In genomic region chr4:119247462-119248235, GRCm38 (mm10) we compare ENCODE assay signal across 8 mouse cellular contexts. TPM values are rescaled to one million over a fixed set of nuclear protein-coding genes. Genes with fewer than 3 reads are reported as not detected.
A peak's percentile ranks its signal among the peaks of the same experiment; 100 is the strongest.
DNase-seq lines count a peak whose midpoint lies in the region; ATAC-seq lines count a peak whose summit lies in the region.

No protein-coding gene starts in this region.

- peak; percentile 53 to 65 for DNase-seq in cerebellum, postnatal 14 days
- DNase-seq in cerebellum, adult 11-12 months: no peak
- DNase-seq in embryo, embryonic 10.5 days (ENCODE audit: low spot score): peak; percentile 77
- DNase-seq in gastrocnemius, postnatal 4 days (ENCODE audit: low spot score in 2 of 2): peak; percentile 53 to 74
- DNase-seq in intestine, embryonic 14.5 days (ENCODE audit: low spot score): peak; percentile 81
- DNase-seq in limb, embryonic 10.5 days (ENCODE audit: low spot score): peak; percentile 65
- peak; percentile 46 to 60 for DNase-seq in spleen, postnatal 14 days (ENCODE audit: low spot score in 2 of 2)

- H3K4me1 ChIP-seq in intestine, embryonic 14.5 days (replicated peaks; ENCODE audit: control insufficient read depth, insufficient read depth, low read length): no peaks in the 10 kb centered on the region; the same call in 1 of the 2 replicates
- H3K4me1 ChIP-seq in limb, embryonic 10.5 days: peaks cover 9% of the 10 kb centered on the region; the same call in 1 of the 2 replicates
- H3K4me1 ChIP-seq in midbrain, embryonic 15.5 days: peaks cover 6% of the 10 kb centered on the region; the same call in 1 of the 2 replicates

- no peak overlapping the region for H3K27ac ChIP-seq in intestine, embryonic 14.5 days (ENCODE audit: low read depth)
- H3K27ac ChIP-seq in limb, embryonic 10.5 days: no peak overlapping the region
- H3K27ac ChIP-seq in midbrain, embryonic 15.5 days: peak overlapping the region; percentile 32; the same call in 1 of the 2 replicates

- no peak overlapping the region for H3K4me2 ChIP-seq in intestine, embryonic 14.5 days (ENCODE audit: low read length)
- H3K4me2 ChIP-seq in midbrain, embryonic 15.5 days: no peak overlapping the region

- H3K9ac ChIP-seq in intestine, embryonic 14.5 days (ENCODE audit: low read length): no peak overlapping the region
- H3K9ac ChIP-seq in midbrain, embryonic 15.5 days: no peak overlapping the region

- peaks cover 51% of the 10 kb centered on the region for H3K36me3 ChIP-seq in intestine, embryonic 14.5 days (ENCODE audit: control insufficient read depth, insufficient read depth, low read length)
- H3K36me3 ChIP-seq in limb, embryonic 10.5 days: peaks cover 52% of the 10 kb centered on the region
- H3K36me3 ChIP-seq in midbrain, embryonic 15.5 days (replicated peaks): peaks cover 11% of the 10 kb centered on the region; the same call in 1 of the 2 replicates

- no peaks in the 10 kb centered on the region for H3K27me3 ChIP-seq in intestine, embryonic 14.5 days (replicated peaks; ENCODE audit: control insufficient read depth, insufficient read depth, low read length)
- H3K27me3 ChIP-seq in limb, embryonic 10.5 days (ENCODE audit: low read depth, poor library complexity, severe bottlenecking): no peaks in the 10 kb centered on the region
- no peaks in the 10 kb centered on the region for H3K27me3 ChIP-seq in midbrain, embryonic 15.5 days (replicated peaks)

- ATAC-seq in intestine, embryonic 14.5 days (replicated peaks; ENCODE audit: low FRiP score, low TSS enrichment, low read depth): 0 out of 2 replicates have a peak, but pooled peaks have one; percentile 20
- ATAC-seq in midbrain, embryonic 15.5 days (replicated peaks): peak; percentile 64

- H3K9me3 ChIP-seq in intestine, embryonic 14.5 days (ENCODE audit: control insufficient read depth, low read length): no peaks in the 10 kb centered on the region
- no peaks in the 10 kb centered on the region for H3K9me3 ChIP-seq in limb, embryonic 10.5 days (replicated peaks)
- H3K9me3 ChIP-seq in midbrain, embryonic 15.5 days: no peaks in the 10 kb centered on the region

- 34% methylated on average over 13 of the region's 13 CpGs for WGBS in intestine, embryonic 14.5 days
- WGBS in limb, embryonic 10.5 days: 33% methylated on average over 13 of the region's 13 CpGs
- WGBS in midbrain, embryonic 15.5 days: 19% methylated on average over 13 of the region's 13 CpGs

- H3K4me3 ChIP-seq in intestine, embryonic 14.5 days (ENCODE audit: low read depth, low read length): no peak overlapping the region
- no peak overlapping the region for H3K4me3 ChIP-seq in limb, embryonic 10.5 days
- H3K4me3 ChIP-seq in midbrain, embryonic 15.5 days: no peak overlapping the region

RNA-seq across cellular contexts. Expression of gene Cldn19, which starts 7.6 kb away (rescaled TPM):
- total RNA-seq in gastrocnemius, postnatal 4 days (2021): 10 to 100 TPM; 15.4 to 19.0 TPM
- polyA plus RNA-seq in intestine, embryonic 14.5 days (2014; fragmentation: Nextera tagmentation; extraction: Ambion mirVana): not detected in 2 replicates
- not detected in 2 replicates for polyA plus RNA-seq in limb, embryonic 10.5 days (2016; fragmentation: Nextera tagmentation; extraction: Ambion mirVana)
- 0.63 and 0.89 TPM in 2 replicates for polyA plus RNA-seq in midbrain, embryonic 15.5 days (2015; fragmentation: Nextera tagmentation; extraction: Ambion mirVana)

RNA-seq across cellular contexts. Expression of gene P3h1, which starts 14.9 kb away (rescaled TPM):
- total RNA-seq in gastrocnemius, postnatal 4 days (2021): 10 to 100 TPM; 45.6 to 49.3 TPM
- polyA plus RNA-seq in intestine, embryonic 14.5 days (2014; fragmentation: Nextera tagmentation; extraction: Ambion mirVana): 35.7 and 38.2 TPM in 2 replicates
- polyA plus RNA-seq in limb, embryonic 10.5 days (2016; fragmentation: Nextera tagmentation; extraction: Ambion mirVana): 12.7 and 16.0 TPM in 2 replicates
- polyA plus RNA-seq in midbrain, embryonic 15.5 days (2015; fragmentation: Nextera tagmentation; extraction: Ambion mirVana): 10.2 and 11.1 TPM in 2 replicates

RNA-seq across cellular contexts. Expression of gene AU022252, which starts 15.1 kb away (rescaled TPM):
- 10 to 100 TPM; 21.2 to 21.3 TPM for total RNA-seq in gastrocnemius, postnatal 4 days (2021)
- 27.0 and 28.4 TPM in 2 replicates for polyA plus RNA-seq in intestine, embryonic 14.5 days (2014; fragmentation: Nextera tagmentation; extraction: Ambion mirVana)
- 38.1 and 43.3 TPM in 2 replicates for polyA plus RNA-seq in limb, embryonic 10.5 days (2016; fragmentation: Nextera tagmentation; extraction: Ambion mirVana)
- polyA plus RNA-seq in midbrain, embryonic 15.5 days (2015; fragmentation: Nextera tagmentation; extraction: Ambion mirVana): 26.8 and 31.0 TPM in 2 replicates

RNA-seq across cellular contexts. Expression of gene Tmem269, which starts 29.6 kb away (rescaled TPM):
- total RNA-seq in gastrocnemius, postnatal 4 days (2021): not detected
- not detected in 2 replicates for polyA plus RNA-seq in intestine, embryonic 14.5 days (2014; fragmentation: Nextera tagmentation; extraction: Ambion mirVana)
- polyA plus RNA-seq in limb, embryonic 10.5 days (2016; fragmentation: Nextera tagmentation; extraction: Ambion mirVana): not detected in 2 replicates
- 0.26 and 0.27 TPM in 2 replicates for polyA plus RNA-seq in midbrain, embryonic 15.5 days (2015; fragmentation: Nextera tagmentation; extraction: Ambion mirVana)

RNA-seq across cellular contexts. Expression of gene Ybx1, which starts 46.8 kb away (rescaled TPM):
- 100 to 1,000 TPM; 605 to 611 TPM for total RNA-seq in gastrocnemius, postnatal 4 days (2021)
- polyA plus RNA-seq in intestine, embryonic 14.5 days (2014; fragmentation: Nextera tagmentation; extraction: Ambion mirVana): 678 and 713 TPM in 2 replicates
- polyA plus RNA-seq in limb, embryonic 10.5 days (2016; fragmentation: Nextera tagmentation; extraction: Ambion mirVana): 1,026 and 1,071 TPM in 2 replicates
- 822 and 848 TPM in 2 replicates for polyA plus RNA-seq in midbrain, embryonic 15.5 days (2015; fragmentation: Nextera tagmentation; extraction: Ambion mirVana)
